Mouse (Mus musculus): Measurements from ENCODE around the gene Fcnb. TPM values are rescaled to one million over a fixed set of nuclear protein-coding genes. Genes with fewer than 3 reads are reported as not detected.
A peak's percentile ranks its signal among the peaks of the same experiment; 100 is the strongest.

The Fcnb gene
- polyA plus RNA-seq, 1 experiment from 2014 or later, result 0.28 TPM

GRCm38 (mm10) chr2:28040466-28040865 is 44.2 kb downstream of the Fcnb start:
- peaks cover 40% of the 10 kb centered on the region for H3K36me3 ChIP-seq
- H3K9ac ChIP-seq, result no peak overlapping the region
- H3K4me3 ChIP-seq (replicated peaks), result no peak overlapping the region
- no peak for ATAC-seq (ENCODE audit: insufficient number of reproducible peaks, low FRiP score, low TSS enrichment, low read depth)
- H3K4me2 ChIP-seq (replicated peaks), result no peak overlapping the region
- no peak overlapping the region for H3K27ac ChIP-seq (replicated peaks)
- no peaks in the 10 kb centered on the region for H3K27me3 ChIP-seq
- 96% methylated on average over 1 of the region's 1 CpGs for WGBS
- no peaks in the 10 kb centered on the region for H3K9me3 ChIP-seq (replicated peaks)
- peaks cover 19% of the 10 kb centered on the region for H3K4me1 ChIP-seq

GRCm38 (mm10) chr2:28039647-28040325 is 44.9 kb downstream of the Fcnb start:
- H3K27ac ChIP-seq (replicated peaks), result no peak overlapping the region
- no peak overlapping the region for H3K4me2 ChIP-seq (replicated peaks)
- WGBS, result 94% methylated on average over 10 of the region's 10 CpGs
- H3K9ac ChIP-seq, result no peak overlapping the region
- peaks cover 19% of the 10 kb centered on the region for H3K4me1 ChIP-seq
- H3K36me3 ChIP-seq, result peaks cover 47% of the 10 kb centered on the region
- H3K27me3 ChIP-seq, result no peaks in the 10 kb centered on the region
- ATAC-seq (ENCODE audit: insufficient number of reproducible peaks, low FRiP score, low TSS enrichment, low read depth), result no peak
- H3K4me3 ChIP-seq (replicated peaks), result no peak overlapping the region
- no peaks in the 10 kb centered on the region for H3K9me3 ChIP-seq (replicated peaks)

GRCm38 (mm10) chr2:28038391-28039096 is 46.1 kb downstream of the Fcnb start:
- peaks cover 19% of the 10 kb centered on the region for H3K4me1 ChIP-seq
- WGBS, result 71% methylated on average over 14 of the region's 14 CpGs
- no peak overlapping the region for H3K4me3 ChIP-seq (replicated peaks)
- H3K27me3 ChIP-seq, result no peaks in the 10 kb centered on the region
- no peak for ATAC-seq (ENCODE audit: insufficient number of reproducible peaks, low FRiP score, low TSS enrichment, low read depth)
- no peaks in the 10 kb centered on the region for H3K9me3 ChIP-seq (replicated peaks)
- peak overlapping the region; percentile 28; the same call in 1 of the 2 replicates for H3K27ac ChIP-seq (replicated peaks)
- no peak overlapping the region for H3K4me2 ChIP-seq (replicated peaks)
- no peak overlapping the region for H3K9ac ChIP-seq
- H3K36me3 ChIP-seq, result peaks cover 58% of the 10 kb centered on the region

GRCm38 (mm10) chr2:28037505-28038390 is 46.9 kb downstream of the Fcnb start:
- Histone ChIP-seq H3K4me2 (replicated peaks) (no peak overlapping the region), H3K9me3 (replicated peaks) (no peaks in the 10 kb centered on the region), H3K4me3 (replicated peaks) (no peak overlapping the region), H3K9ac (no peak overlapping the region), H3K4me1 (peaks cover 19% of the 10 kb centered on the region), H3K27ac (replicated peaks) (peak overlapping the region; percentile 28; the same call in 1 of the 2 replicates), H3K36me3 (peaks cover 66% of the 10 kb centered on the region), H3K27me3 (no peaks in the 10 kb centered on the region)
- WGBS, result 59% methylated on average over 12 of the region's 12 CpGs
- no peak for ATAC-seq (ENCODE audit: insufficient number of reproducible peaks, low FRiP score, low TSS enrichment, low read depth)

- no peak overlapping the region for H3K4me3 ChIP-seq (replicated peaks)
- WGBS, result 86% methylated on average over 13 of the region's 13 CpGs
- H3K4me1 ChIP-seq, result peaks cover 19% of the 10 kb centered on the region
- H3K27me3 ChIP-seq, result no peaks in the 10 kb centered on the region
- H3K4me2 ChIP-seq (replicated peaks), result no peak overlapping the region
- peaks cover 76% of the 10 kb centered on the region for H3K36me3 ChIP-seq
- no peak overlapping the region for H3K27ac ChIP-seq (replicated peaks)
- ATAC-seq (ENCODE audit: insufficient number of reproducible peaks, low FRiP score, low TSS enrichment, low read depth), result no peak
- no peaks in the 10 kb centered on the region for H3K9me3 ChIP-seq (replicated peaks)
- H3K9ac ChIP-seq, result no peak overlapping the region
Measured at GRCm38 (mm10) chr2:28036788-28037187, 47.9 kb downstream of the Fcnb start.

GRCm38 (mm10) chr2:28034011-28034710 is 50.5 kb downstream of the Fcnb start:
- no peak for ATAC-seq (ENCODE audit: insufficient number of reproducible peaks, low FRiP score, low TSS enrichment, low read depth)

GRCm38 (mm10) chr2:28032469-28032868 is 52.2 kb downstream of the Fcnb start:
- 90% methylated on average over 11 of the region's 11 CpGs for WGBS
- no peak overlapping the region for H3K4me2 ChIP-seq (replicated peaks)
- peaks cover 97% of the 10 kb centered on the region for H3K36me3 ChIP-seq
- no peak for ATAC-seq (ENCODE audit: insufficient number of reproducible peaks, low FRiP score, low TSS enrichment, low read depth)
- H3K4me1 ChIP-seq, result peaks cover 6% of the 10 kb centered on the region
- no peak overlapping the region for H3K27ac ChIP-seq (replicated peaks)
- H3K4me3 ChIP-seq (replicated peaks), result no peak overlapping the region
- no peak overlapping the region for H3K9ac ChIP-seq
- no peaks in the 10 kb centered on the region for H3K27me3 ChIP-seq
- no peaks in the 10 kb centered on the region for H3K9me3 ChIP-seq (replicated peaks)

More at GRCm38 (mm10) chr2:28034011-28034710, 50.5 kb downstream of the Fcnb start:
- Histone ChIP-seq H3K4me1 (peaks cover 19% of the 10 kb centered on the region), H3K9me3 (replicated peaks) (no peaks in the 10 kb centered on the region), H3K9ac (no peak overlapping the region), H3K27me3 (no peaks in the 10 kb centered on the region), H3K4me3 (replicated peaks) (no peak overlapping the region), H3K4me2 (replicated peaks) (no peak overlapping the region), H3K36me3 (peaks cover 92% of the 10 kb centered on the region), H3K27ac (replicated peaks) (no peak overlapping the region)
- WGBS, result 88% methylated on average over 13 of the region's 13 CpGs

- Histone ChIP-seq H3K27me3 (no peaks in the 10 kb centered on the region), H3K9ac (no peak overlapping the region), H3K4me2 (replicated peaks) (no peak overlapping the region), H3K36me3 (peaks cover 97% of the 10 kb centered on the region), H3K9me3 (replicated peaks) (no peaks in the 10 kb centered on the region), H3K27ac (replicated peaks) (no peak overlapping the region), H3K4me3 (replicated peaks) (no peak overlapping the region), H3K4me1 (no peaks in the 10 kb centered on the region)
- 80% methylated on average over 9 of the region's 9 CpGs for WGBS
- no peak for ATAC-seq (ENCODE audit: insufficient number of reproducible peaks, low FRiP score, low TSS enrichment, low read depth)
Measured at GRCm38 (mm10) chr2:28031860-28032259, 52.8 kb downstream of the Fcnb start.

Other genes starting within 250 kb of the Fcnb start
- 217 and 242 TPM in 2 replicates for gene Col5a1, start 198.5 kb downstream of the Fcnb start, polyA plus RNA-seq (2015; fragmentation: Nextera tagmentation; extraction: Ambion mirVana)
- gene Olfm1, start 108.1 kb upstream of the Fcnb start, polyA plus RNA-seq (2015; fragmentation: Nextera tagmentation; extraction: Ambion mirVana), result 34.5 and 35.7 TPM in 2 replicates